Mouse (Mus musculus): ENCODE measurements around the gene Camkmt.
A peak's percentile ranks its signal among the peaks of the same experiment; 100 is the strongest.

The Camkmt gene

DNA sequence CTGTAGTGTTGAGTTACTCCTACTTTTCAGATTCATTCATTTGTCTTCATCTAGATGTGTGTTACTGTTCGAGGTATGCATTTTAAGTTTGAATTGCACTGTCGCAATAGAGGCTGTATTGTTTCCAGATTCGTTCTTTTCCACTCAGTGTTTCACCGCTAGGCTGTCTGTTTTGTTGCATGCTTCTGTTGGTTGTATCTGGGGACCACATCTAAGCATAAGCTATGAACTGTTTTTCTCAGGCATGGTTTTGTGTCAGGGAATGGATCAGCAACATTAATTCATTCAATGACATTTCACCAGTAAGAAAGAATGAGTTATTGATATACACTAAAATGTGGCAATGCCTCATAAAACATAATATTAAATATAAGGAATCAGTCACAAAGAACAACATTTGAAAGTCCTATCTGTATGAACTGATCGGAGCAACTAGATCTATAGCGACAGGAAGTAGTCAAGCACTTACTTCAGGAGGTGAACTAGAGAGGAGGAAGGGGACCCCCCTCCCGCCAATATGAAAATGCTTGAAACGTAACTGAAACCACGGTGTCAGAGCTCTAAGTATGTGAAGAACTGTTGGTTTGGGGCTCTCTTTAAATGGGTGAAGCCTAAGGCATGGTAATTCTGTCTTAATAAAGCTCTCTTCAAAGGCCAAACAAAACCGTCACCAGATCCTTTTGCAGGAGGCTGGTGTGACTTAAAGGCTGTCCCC lies 80.3 kb downstream of the Camkmt start:
- DNase-seq (ENCODE audit: low read depth), result no peak

GRCm38 (mm10) chr17:85171951-85172350 lies 81.6 kb downstream of the Camkmt start:
- DNase-seq (ENCODE audit: low read depth), result no peak

- DNase-seq (ENCODE audit: low read depth), result no peak
Measured at GRCm38 (mm10) chr17:85177231-85177630, 86.9 kb downstream of the Camkmt start.

DNA sequence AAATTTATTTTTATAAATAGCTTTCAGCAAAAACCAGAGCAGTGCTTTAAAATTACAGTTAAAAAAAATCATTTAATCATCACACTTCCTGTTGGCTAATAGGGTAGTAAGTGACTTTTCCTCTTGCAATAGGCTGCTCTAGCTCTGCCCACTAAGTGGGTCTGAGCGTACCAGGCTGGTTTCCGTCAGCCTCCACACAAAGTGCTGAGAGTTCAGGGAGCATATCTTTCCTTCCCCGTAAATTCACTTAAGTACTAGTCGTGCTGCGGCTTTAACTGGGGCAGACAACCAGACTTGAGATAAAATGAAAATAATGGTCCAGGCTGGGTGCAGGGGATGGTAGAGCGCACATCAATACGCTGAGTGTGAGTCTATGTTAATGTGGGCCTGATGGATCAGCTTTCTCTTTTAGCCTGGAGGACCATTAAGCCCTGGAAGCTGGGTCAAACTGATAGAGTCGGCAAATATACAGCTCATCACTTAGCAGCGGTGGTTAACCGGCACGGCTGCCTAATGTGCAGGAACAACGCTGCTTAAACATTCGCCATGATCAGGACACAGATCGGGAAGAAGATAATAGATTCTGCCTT lies 90.2 kb downstream of the Camkmt start:
- peak; percentile 41 for DNase-seq (ENCODE audit: low read depth)

GRCm38 (mm10) chr17:85189227-85190127 lies 99.1 kb downstream of the Camkmt start:
- DNase-seq (ENCODE audit: low read depth), result peak; percentile 82

DNA sequence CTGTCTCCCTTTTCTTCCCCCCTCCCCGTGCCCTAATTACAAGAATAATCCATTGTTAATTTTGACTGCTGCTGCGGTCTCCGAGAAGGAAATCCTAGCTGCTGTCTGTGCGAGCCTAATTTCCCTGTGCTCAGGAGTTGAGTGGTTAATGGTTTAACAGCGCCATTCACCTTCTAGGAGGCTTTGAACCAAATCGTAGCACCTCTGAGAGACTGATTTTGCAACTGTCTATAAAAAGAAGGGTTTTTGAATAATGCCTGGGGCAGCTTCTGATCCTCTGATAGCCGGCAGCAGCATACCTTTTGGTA lies 99.7 kb downstream of the Camkmt start:
- no peak for DNase-seq (ENCODE audit: low read depth)

GRCm38 (mm10) chr17:85193294-85193693 lies 102.9 kb downstream of the Camkmt start:
- DNase-seq (ENCODE audit: low read depth), result no peak

GRCm38 (mm10) chr17:85198781-85199180 lies 108.4 kb downstream of the Camkmt start:
- no peak for DNase-seq (ENCODE audit: low read depth)

DNA sequence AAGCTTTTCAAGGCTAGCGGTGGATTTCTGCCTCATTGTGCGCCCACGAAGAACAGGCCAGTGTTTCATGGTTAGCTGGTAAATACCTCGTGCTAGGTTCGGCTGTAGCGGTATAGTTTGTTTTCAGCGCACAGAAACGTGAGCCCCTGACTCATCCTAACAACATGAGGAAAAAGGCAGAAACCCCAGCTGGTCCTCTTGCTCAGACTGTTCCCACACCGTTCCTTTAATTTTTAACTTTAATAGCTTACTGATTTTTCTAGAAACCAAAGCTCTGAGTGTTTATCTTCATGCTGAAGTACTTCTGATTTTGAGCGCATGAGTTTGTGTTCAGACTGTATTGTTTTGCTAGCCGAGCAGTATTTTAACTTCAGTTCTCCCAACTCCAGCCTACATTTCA lies 109.0 kb downstream of the Camkmt start:
- DNase-seq (ENCODE audit: low read depth), result no peak

DNA sequence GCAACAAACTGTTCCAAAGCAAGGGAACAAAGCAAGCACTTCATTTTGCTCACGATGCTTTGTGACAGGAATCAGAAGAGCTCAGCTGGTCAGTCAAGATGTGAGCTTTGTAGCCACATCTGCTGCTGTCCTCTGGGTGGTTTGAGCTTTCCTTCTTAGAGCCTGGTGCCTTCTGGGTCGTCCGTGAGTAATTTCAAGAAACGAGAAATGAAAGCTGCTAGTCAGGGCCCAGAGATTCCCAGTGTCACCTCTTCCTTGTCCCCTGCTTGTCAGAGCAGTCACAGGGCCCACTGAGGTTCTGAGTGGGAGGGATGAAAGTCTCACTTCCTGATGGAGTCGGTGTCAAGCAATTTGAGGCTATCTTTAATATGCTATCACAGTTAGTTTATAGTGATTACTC lies 127.7 kb downstream of the Camkmt start:
- no peak for DNase-seq (ENCODE audit: low read depth)

GRCm38 (mm10) chr17:85242109-85242508 lies 151.8 kb downstream of the Camkmt start:
- DNase-seq (ENCODE audit: low read depth), result no peak

GRCm38 (mm10) chr17:85248962-85249361 lies 158.6 kb downstream of the Camkmt start:
- no peak for DNase-seq (ENCODE audit: low read depth)

- DNase-seq (ENCODE audit: low read depth), result no peak
Measured at GRCm38 (mm10) chr17:85249744-85250143, 159.4 kb downstream of the Camkmt start.

DNA sequence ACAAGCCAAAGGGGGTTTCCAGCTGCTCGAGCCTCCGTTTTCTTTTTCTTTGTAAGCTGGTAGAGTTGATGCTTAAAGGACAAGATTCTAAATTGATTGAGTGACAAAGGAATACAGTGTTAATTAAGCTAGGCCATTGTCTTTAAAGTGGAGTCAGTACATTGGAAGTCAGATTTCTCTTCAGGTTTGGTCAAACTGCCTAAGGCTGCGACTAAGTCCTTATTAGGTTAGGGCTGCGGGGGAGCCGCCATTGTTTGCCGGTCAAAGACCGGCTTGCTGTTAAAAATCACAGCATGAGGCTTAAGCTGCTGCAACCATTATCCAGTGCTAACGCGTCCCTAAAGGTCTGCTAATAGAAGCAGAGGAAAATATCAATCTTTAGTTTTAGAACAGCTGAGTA lies 166.6 kb downstream of the Camkmt start:
- no peak for DNase-seq (ENCODE audit: low read depth)

DNA sequence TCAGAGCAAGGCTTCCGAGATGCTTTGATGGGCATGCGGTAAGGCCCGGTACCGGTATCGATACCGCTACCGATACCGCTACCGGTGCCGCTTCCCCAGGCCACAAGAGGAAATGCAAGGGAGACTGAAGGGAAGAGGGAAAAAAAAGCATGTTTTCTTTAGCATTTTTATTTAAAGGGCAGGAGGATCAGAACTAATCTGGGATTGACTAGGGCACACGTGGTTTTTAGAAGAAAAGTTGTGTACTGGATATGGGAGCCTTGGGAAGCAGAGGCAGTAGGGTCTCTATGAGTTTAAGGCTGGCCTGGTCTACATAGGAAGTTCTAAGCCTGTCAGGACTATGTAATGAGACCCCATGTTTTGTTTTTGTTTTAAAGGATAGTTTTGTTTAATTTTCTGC lies 167.0 kb downstream of the Camkmt start:
- DNase-seq (ENCODE audit: low read depth), result no peak

- DNase-seq (ENCODE audit: low read depth), result no peak
Measured at GRCm38 (mm10) chr17:85258703-85259341, 168.5 kb downstream of the Camkmt start.

DNA sequence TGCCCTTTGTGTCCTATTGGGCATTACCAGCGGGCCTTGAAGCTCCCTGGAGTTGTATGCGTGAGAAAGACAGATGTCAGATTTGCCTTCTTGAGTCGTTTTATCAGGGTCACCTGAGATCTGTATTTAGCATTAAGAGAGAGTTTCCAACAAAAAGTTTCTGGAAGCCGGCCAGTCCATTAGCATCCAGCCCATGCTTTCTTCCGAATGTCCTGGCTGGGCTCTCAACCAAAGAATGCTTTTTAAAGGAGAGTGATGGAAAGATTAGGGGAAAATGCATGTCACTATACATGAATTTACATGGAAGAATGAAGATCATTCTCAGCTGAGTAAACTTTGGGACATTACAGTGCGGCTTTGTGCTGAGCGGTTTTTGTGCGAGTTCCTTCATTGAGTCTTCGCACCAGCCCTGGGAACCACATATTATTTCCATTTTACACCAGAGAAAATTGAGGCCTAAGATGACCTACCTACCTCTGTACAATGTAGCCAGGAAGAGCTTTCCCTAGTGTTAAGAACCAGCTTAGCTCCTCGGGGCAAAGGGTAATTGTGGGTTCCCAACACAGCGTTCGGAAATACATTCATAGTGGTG lies 176.6 kb downstream of the Camkmt start:
- DNase-seq (ENCODE audit: low read depth), result no peak

- DNase-seq (ENCODE audit: low read depth), result no peak
Measured at GRCm38 (mm10) chr17:85271466-85272175, 181.3 kb downstream of the Camkmt start.

- DNase-seq (ENCODE audit: low read depth), result no peak
Measured at GRCm38 (mm10) chr17:85279720-85280119, 189.4 kb downstream of the Camkmt start.

GRCm38 (mm10) chr17:85282447-85282846 lies 192.1 kb downstream of the Camkmt start:
- DNase-seq (ENCODE audit: low read depth), result no peak

- DNase-seq (ENCODE audit: low read depth), result no peak
Measured at GRCm38 (mm10) chr17:85291154-85291553, 200.8 kb downstream of the Camkmt start.

DNA sequence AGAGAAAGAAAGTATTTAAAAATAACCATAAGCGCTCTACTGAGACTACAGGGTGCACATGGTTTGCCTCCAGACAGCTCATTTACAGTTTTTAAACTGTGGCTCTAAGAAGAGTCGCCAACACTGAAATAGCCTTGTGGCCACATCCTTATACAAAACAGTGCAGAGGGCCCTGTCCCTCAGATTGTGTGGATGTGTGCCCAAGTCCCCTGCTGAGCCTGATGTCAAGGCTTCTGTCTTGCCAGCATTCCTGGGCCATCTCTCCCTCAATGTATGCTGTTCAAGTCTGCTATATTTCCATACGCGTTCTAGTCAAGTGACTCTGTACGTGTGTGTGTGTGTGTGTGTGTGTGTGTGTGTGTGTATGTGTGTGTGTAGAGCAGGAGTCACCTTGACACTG lies 201.2 kb downstream of the Camkmt start:
- no peak for DNase-seq (ENCODE audit: low read depth)

Data from 416B (cell line).